In genomic region chr16:27526669-27527068, GRCm38 (mm10) we compare ENCODE assay signal across 19 mouse cellular contexts.
A peak's percentile ranks its signal among the peaks of the same experiment; 100 is the strongest.
DNase-seq lines count a peak whose midpoint lies in the region; ATAC-seq and TF ChIP-seq lines count a peak whose summit lies in the region.
"Had no signal": no experiment of that assay in that cellular context is flagged by ENCODE, and none has a peak within 500 bp of the region (broad histone marks: within the 10 kb centered on the region; RNA-seq: fewer than 3 reads in every experiment).

No protein-coding gene starts in this region.

- 0 out of 2 replicates have a peak, but pooled peaks cover 2% of the 10 kb centered on the region for H3K4me1 ChIP-seq in kidney, postnatal 0 days (replicated peaks; ENCODE audit: insufficient read depth, low read length)
- 0 out of 2 replicates have a peak, but pooled peaks cover 2% of the 10 kb centered on the region for H3K4me1 ChIP-seq in midbrain, postnatal 0 days (ENCODE audit: insufficient read depth, low read length)
- H3K4me1 ChIP-seq in midbrain, embryonic 10.5 days = no peaks in the 10 kb centered on the region; the same call in 1 of the 2 replicates
- H3K4me1 ChIP-seq in heart, embryonic 11.5 days (ENCODE audit: control insufficient read depth, insufficient read depth, low read length) = 0 out of 2 replicates have a peak, but pooled peaks cover 3% of the 10 kb centered on the region

- H3K36me3 ChIP-seq in kidney, postnatal 0 days (ENCODE audit: insufficient read depth, low read length) = no peaks in the 10 kb centered on the region
- no peaks in the 10 kb centered on the region for H3K36me3 ChIP-seq in midbrain, postnatal 0 days (ENCODE audit: insufficient read depth, low read length)
- H3K36me3 ChIP-seq in midbrain, embryonic 10.5 days = no peaks in the 10 kb centered on the region
- H3K36me3 ChIP-seq in heart, embryonic 11.5 days (ENCODE audit: control insufficient read depth, insufficient read depth, low read length) = no peaks in the 10 kb centered on the region
- H3K36me3 ChIP-seq: embryonic facial prominence, embryonic 10.5 days; forebrain, embryonic 15.5 days; heart, embryonic 12.5 days; hindbrain, embryonic 10.5 days; hindbrain, embryonic 15.5 days had no signal

- no peak overlapping the region for H3K4me2 ChIP-seq in kidney, postnatal 0 days (ENCODE audit: low read length)
- H3K4me2 ChIP-seq in midbrain, postnatal 0 days (ENCODE audit: low read depth, low read length, poor library complexity, severe bottlenecking) = no peak overlapping the region
- no peak overlapping the region for H3K4me2 ChIP-seq in heart, embryonic 11.5 days
- H3K4me2 ChIP-seq: forebrain, embryonic 15.5 days; heart, embryonic 12.5 days; hindbrain, embryonic 15.5 days had no signal

- peak; percentile 2 for DNase-seq in embryo, embryonic 10.5 days (ENCODE audit: low spot score)
- no peak for DNase-seq in embryo, embryonic 11 days
- DNase-seq in kidney, postnatal 0 days (ENCODE audit: low spot score) = peak; percentile 8
- no peak for DNase-seq in kidney, adult 18-20 months
- DNase-seq in midbrain, postnatal 0 days (ENCODE audit: low spot score) = peak; percentile 9
- no peak for DNase-seq in midbrain, embryonic 10.5 days (ENCODE audit: low spot score)
- DNase-seq: adrenal gland, adult 2 months; adrenal gland, postnatal 25 days; cerebellum, adult 2 months; gastrocnemius, postnatal 14 days; heart, adult 2 months had no signal

- no peak overlapping the region for H3K4me3 ChIP-seq in kidney, postnatal 0 days (replicated peaks; ENCODE audit: low read depth, low read length)
- no peak overlapping the region for H3K4me3 ChIP-seq in midbrain, postnatal 0 days (ENCODE audit: low read depth, low read length)
- no peak overlapping the region for H3K4me3 ChIP-seq in midbrain, embryonic 10.5 days
- H3K4me3 ChIP-seq in heart, embryonic 11.5 days (ENCODE audit: low read depth, low read length) = no peak overlapping the region
- H3K4me3 ChIP-seq: embryonic facial prominence, embryonic 10.5 days; forebrain, embryonic 15.5 days; heart, adult 2 months; heart, embryonic 12.5 days; hindbrain, embryonic 10.5 days; hindbrain, embryonic 15.5 days had no signal

- no peaks in the 10 kb centered on the region for H3K9me3 ChIP-seq in kidney, postnatal 0 days (replicated peaks; ENCODE audit: low read length)
- H3K9me3 ChIP-seq in midbrain, postnatal 0 days (ENCODE audit: low read length) = no peaks in the 10 kb centered on the region
- no peaks in the 10 kb centered on the region for H3K9me3 ChIP-seq in midbrain, embryonic 10.5 days (replicated peaks)
- no peaks in the 10 kb centered on the region for H3K9me3 ChIP-seq in heart, embryonic 11.5 days (replicated peaks; ENCODE audit: control insufficient read depth, low read length)
- H3K9me3 ChIP-seq: embryonic facial prominence, embryonic 10.5 days; forebrain, embryonic 15.5 days; heart, embryonic 12.5 days; hindbrain, embryonic 10.5 days; hindbrain, embryonic 15.5 days had no signal

- WGBS in kidney, postnatal 0 days = 42% methylated on average over 1 of the region's 1 CpGs
- WGBS in midbrain, postnatal 0 days = 61% methylated on average over 1 of the region's 1 CpGs
- WGBS in midbrain, embryonic 10.5 days = 72% methylated on average over 1 of the region's 1 CpGs
- WGBS in heart, embryonic 11.5 days (ENCODE audit: insufficient replicate concordance) = 37% methylated on average over 1 of the region's 1 CpGs

- TF ChIP-seq CTCF in kidney, postnatal 0 days (IDR thresholded peaks at IDR 0.05; ENCODE audit: low read depth) = peak; percentile 31; the same call in 1 of the 2 replicates
- 0 out of 2 replicates have a peak, but pooled peaks have one; percentile 19 for TF ChIP-seq CTCF in midbrain, postnatal 0 days (IDR thresholded peaks at IDR 0.05)

- H3K27ac ChIP-seq in kidney, postnatal 0 days = no peak overlapping the region
- H3K27ac ChIP-seq in midbrain, postnatal 0 days (ENCODE audit: low read depth, low read length) = no peak overlapping the region
- no peak overlapping the region for H3K27ac ChIP-seq in midbrain, embryonic 10.5 days (replicated peaks)
- H3K27ac ChIP-seq in heart, embryonic 11.5 days (ENCODE audit: low read depth, low read length) = no peak overlapping the region
- H3K27ac ChIP-seq: embryonic facial prominence, embryonic 10.5 days; forebrain, embryonic 15.5 days; heart, adult 2 months; hindbrain, embryonic 10.5 days; hindbrain, embryonic 15.5 days had no signal

- no peak for ATAC-seq in kidney, postnatal 0 days (replicated peaks; ENCODE audit: low FRiP score, low read depth)
- ATAC-seq in midbrain, postnatal 0 days (ENCODE audit: low FRiP score) = no peak
- no peak for ATAC-seq in heart, embryonic 11.5 days (replicated peaks; ENCODE audit: insufficient number of reproducible peaks, low FRiP score, low TSS enrichment)
- ATAC-seq: forebrain, embryonic 15.5 days; inflammation-experienced regulatory T-cells, adult 6 months; Patski had no signal

- H3K9ac ChIP-seq in kidney, postnatal 0 days (ENCODE audit: low read depth, low read length) = no peak overlapping the region
- H3K9ac ChIP-seq in midbrain, postnatal 0 days (replicated peaks; ENCODE audit: low read length, poor library complexity, severe bottlenecking) = no peak overlapping the region
- H3K9ac ChIP-seq in heart, embryonic 11.5 days (ENCODE audit: low read depth, low read length) = no peak overlapping the region
- H3K9ac ChIP-seq: forebrain, embryonic 15.5 days; heart, embryonic 12.5 days; hindbrain, embryonic 15.5 days had no signal

- H3K27me3 ChIP-seq in kidney, postnatal 0 days (ENCODE audit: insufficient read depth, low read length) = no peaks in the 10 kb centered on the region
- H3K27me3 ChIP-seq in midbrain, postnatal 0 days (ENCODE audit: insufficient read depth, low read length) = no peaks in the 10 kb centered on the region
- H3K27me3 ChIP-seq in midbrain, embryonic 10.5 days (ENCODE audit: low read depth, poor library complexity, severe bottlenecking) = no peaks in the 10 kb centered on the region
- no peaks in the 10 kb centered on the region for H3K27me3 ChIP-seq in heart, embryonic 11.5 days (ENCODE audit: control insufficient read depth, insufficient read depth, low read length)
- H3K27me3 ChIP-seq: forebrain, embryonic 15.5 days; heart, embryonic 12.5 days; hindbrain, embryonic 15.5 days had no signal

Comparison
In these comparisons a context has a peak if more than half of its experiments do, and no peak if none do; other contexts are left out.
1. DNase-seq: peak in embryo, embryonic 10.5 days (single experiment), kidney, postnatal 0 days (single experiment) and midbrain, postnatal 0 days (single experiment); none in embryo, embryonic 11 days (single experiment), kidney, adult 18-20 months (single experiment) and midbrain, embryonic 10.5 days (single experiment).